Mouse (Mus musculus) brain, embryonic 14.5 days (tissue): ENCODE measurements at regions not wholly inside any gene's neighbourhood (a gene's known extent, or its start where the extent isn't known, plus 50 kb on each side); places are given as distances from the start of the nearest gene placed in this dataset.

Experiments
- DNase-seq: peaks from one replicate; pipeline ENCODE4 v3.0.0-alpha.2; 2011; ENCODE audit warnings: low read depth
- CTCF ChIP-seq: fragments of 200-500 bp; IDR thresholded peaks from 2 replicates; pipeline ENCODE4 v1.5.1; 2012; ENCODE audit warnings: inconsistent platforms, mild to moderate bottlenecking, moderate library complexity, borderline replicate concordance; ENCODE audit not compliant: insufficient read depth, insufficient read length; ENCODE audit errors: extremely low read depth
- POLR2A ChIP-seq: fragments of 200-500 bp; IDR thresholded peaks from 2 replicates; pipeline ENCODE4 v1.6.1; 2012; ENCODE audit warnings: mild to moderate bottlenecking, inconsistent platforms, borderline replicate concordance; ENCODE audit not compliant: poor library complexity, insufficient read depth, insufficient read length, severe bottlenecking; ENCODE audit errors: extremely low read depth

- no peak for DNase-seq
These were observed 1164.9 kb upstream of the A1bg start for GRCm38 (mm10) chr15:62087755-62088154.

GRCm38 (mm10) chr15:62086037-62086436, 1163.2 kb upstream of the A1bg start:
- TF ChIP-seq CTCF: no peak
- no peak for TF ChIP-seq POLR2A

More at GRCm38 (mm10) chr15:62087755-62088154, 1164.9 kb upstream of the A1bg start:
- TF ChIP-seq POLR2A: no peak
- no peak for TF ChIP-seq CTCF

GRCm38 (mm10) chr15:62083347-62083746, 1160.5 kb upstream of the A1bg start:
- no peak for DNase-seq
- no peak for TF ChIP-seq CTCF
- no peak for TF ChIP-seq POLR2A

More at GRCm38 (mm10) chr15:62086037-62086436, 1163.2 kb upstream of the A1bg start:
- no peak for DNase-seq

GRCm38 (mm10) chr15:62082539-62082938, 1159.7 kb upstream of the A1bg start:
- no peak for TF ChIP-seq POLR2A
- no peak for TF ChIP-seq CTCF
- DNase-seq: no peak

GRCm38 (mm10) chr15:62079155-62080109, 1156.6 kb upstream of the A1bg start:
- TF ChIP-seq POLR2A (no peak), CTCF (no peak)
- peak; percentile 38 for DNase-seq

- DNase-seq: no peak
These were observed 1153.9 kb upstream of the A1bg start for GRCm38 (mm10) chr15:62076552-62077234.

GRCm38 (mm10) chr15:62074735-62075134, 1151.9 kb upstream of the A1bg start:
- DNase-seq: no peak
- TF ChIP-seq CTCF (no peak), POLR2A (no peak)

More at GRCm38 (mm10) chr15:62076552-62077234, 1153.9 kb upstream of the A1bg start:
- TF ChIP-seq POLR2A: no peak
- no peak for TF ChIP-seq CTCF

- no peak for DNase-seq
- no peak for TF ChIP-seq CTCF
- TF ChIP-seq POLR2A: no peak
These were observed 1150.8 kb upstream of the A1bg start for GRCm38 (mm10) chr15:62073595-62073994.

GRCm38 (mm10) chr15:62071311-62071710, 1148.5 kb upstream of the A1bg start:
- no peak for DNase-seq
- TF ChIP-seq POLR2A (no peak), CTCF (no peak)

- DNase-seq: peak; percentile 28
- TF ChIP-seq CTCF (no peak), POLR2A (no peak)
These were observed 1145.8 kb upstream of the A1bg start for GRCm38 (mm10) chr15:62068422-62069160.

- no peak for DNase-seq
- TF ChIP-seq POLR2A (no peak), CTCF (no peak)
These were observed 1141.6 kb upstream of the A1bg start for GRCm38 (mm10) chr15:62064399-62064798.

GRCm38 (mm10) chr15:62057449-62057848, 1134.6 kb upstream of the A1bg start:
- TF ChIP-seq POLR2A: no peak
- TF ChIP-seq CTCF: no peak
- DNase-seq: no peak
